14 mouse cellular contexts compared by ENCODE assay signal in the genomic region with DNA sequence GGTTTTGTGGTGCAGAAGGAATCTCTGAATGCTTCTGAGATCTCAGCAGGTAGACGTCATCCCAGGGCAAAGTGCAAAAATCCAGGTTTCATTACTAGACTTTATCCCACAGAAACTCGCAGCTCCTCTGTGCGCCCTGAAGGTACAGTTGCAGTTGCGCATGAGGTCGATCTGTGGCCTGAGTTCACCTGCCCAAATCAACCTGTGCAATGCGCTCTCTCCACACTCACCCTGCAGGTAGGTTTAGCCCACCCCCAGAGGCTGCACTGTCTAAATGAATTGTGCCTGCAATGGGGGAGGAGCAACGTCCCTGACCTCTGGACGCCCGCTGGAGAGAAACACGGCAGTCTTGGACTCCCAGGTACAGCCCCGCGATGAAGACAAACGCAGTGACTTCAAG. TPM values are rescaled to one million over a fixed set of nuclear protein-coding genes. Genes with fewer than 3 reads are reported as not detected.
A peak's percentile ranks its signal among the peaks of the same experiment; 100 is the strongest.
DNase-seq lines count a peak whose midpoint lies in the region; ATAC-seq and TF ChIP-seq lines count a peak whose summit lies in the region.
"Had no signal": no experiment of that assay in that cellular context is flagged by ENCODE, and none has a peak within 500 bp of the region (broad histone marks: within the 10 kb centered on the region; RNA-seq: fewer than 3 reads in every experiment).

No protein-coding gene starts in this region.

- ATAC-seq in neural tube, embryonic 15.5 days (ENCODE audit: low FRiP score), result peak; percentile 28; the same call in 1 of the 2 replicates
- no peak for ATAC-seq in liver, embryonic 11.5 days (replicated peaks; ENCODE audit: low FRiP score)
- ATAC-seq: forebrain, embryonic 14.5 days had no signal

- no peak overlapping the region for H3K9ac ChIP-seq in neural tube, embryonic 15.5 days (replicated peaks)
- H3K9ac ChIP-seq in liver, embryonic 11.5 days (ENCODE audit: low read depth, low read length), result no peak overlapping the region
- H3K9ac ChIP-seq: heart, embryonic 13.5 days; hindbrain, embryonic 12.5 days; limb, embryonic 12.5 days; stomach, embryonic 15.5 days had no signal

- H3K27ac ChIP-seq in neural tube, embryonic 15.5 days (replicated peaks), result no peak overlapping the region
- peak overlapping the region; percentile 92 for H3K27ac ChIP-seq in kidney, adult 2 months (ENCODE audit: insufficient read depth, low read depth, low read length)
- no peak overlapping the region for H3K27ac ChIP-seq in liver, embryonic 11.5 days (ENCODE audit: low read depth, low read length)
- no peak overlapping the region for H3K27ac ChIP-seq in limb, embryonic 10.5 days
- H3K27ac ChIP-seq: heart, embryonic 13.5 days; hindbrain, embryonic 12.5 days; limb, embryonic 12.5 days; stomach, embryonic 15.5 days had no signal

- H3K4me3 ChIP-seq in neural tube, embryonic 15.5 days (replicated peaks), result no peak overlapping the region
- H3K4me3 ChIP-seq in kidney, adult 2 months (ENCODE audit: insufficient read depth, low read depth, low read length), result peak overlapping the region; percentile 50
- no peak overlapping the region for H3K4me3 ChIP-seq in liver, embryonic 11.5 days (ENCODE audit: low read depth, low read length)
- H3K4me3 ChIP-seq in limb, embryonic 10.5 days, result no peak overlapping the region
- H3K4me3 ChIP-seq: heart, embryonic 13.5 days; hindbrain, embryonic 12.5 days; limb, embryonic 12.5 days; stomach, embryonic 15.5 days had no signal

- H3K9me3 ChIP-seq in neural tube, embryonic 15.5 days (replicated peaks), result no peaks in the 10 kb centered on the region
- H3K9me3 ChIP-seq in liver, embryonic 11.5 days (ENCODE audit: control insufficient read depth, low read length), result no peaks in the 10 kb centered on the region
- no peaks in the 10 kb centered on the region for H3K9me3 ChIP-seq in limb, embryonic 10.5 days (replicated peaks)
- H3K9me3 ChIP-seq: heart, embryonic 13.5 days; hindbrain, embryonic 12.5 days; limb, embryonic 12.5 days; stomach, embryonic 15.5 days had no signal

- peak; percentile 33 for TF ChIP-seq POLR2A in kidney, adult 2 months (IDR thresholded peaks at IDR 0.05; ENCODE audit: low read depth, low read length)

- H3K36me3 ChIP-seq in neural tube, embryonic 15.5 days, result no peaks in the 10 kb centered on the region
- H3K36me3 ChIP-seq in kidney, adult 2 months (ENCODE audit: control insufficient read depth, insufficient read depth, low read length), result no peaks in the 10 kb centered on the region
- no peaks in the 10 kb centered on the region for H3K36me3 ChIP-seq in liver, embryonic 11.5 days (ENCODE audit: control insufficient read depth, insufficient read depth, low read length)
- H3K36me3 ChIP-seq in limb, embryonic 10.5 days, result no peaks in the 10 kb centered on the region
- H3K36me3 ChIP-seq: heart, embryonic 13.5 days; hindbrain, embryonic 12.5 days; limb, embryonic 12.5 days; stomach, embryonic 15.5 days had no signal

- no peaks in the 10 kb centered on the region for H3K27me3 ChIP-seq in neural tube, embryonic 15.5 days (replicated peaks)
- H3K27me3 ChIP-seq in kidney, adult 2 months (replicated peaks; ENCODE audit: control insufficient read depth, insufficient read depth, low read length), result no peaks in the 10 kb centered on the region
- H3K27me3 ChIP-seq in liver, embryonic 11.5 days (replicated peaks; ENCODE audit: control insufficient read depth, insufficient read depth, low read length), result no peaks in the 10 kb centered on the region
- no peaks in the 10 kb centered on the region for H3K27me3 ChIP-seq in limb, embryonic 10.5 days (ENCODE audit: low read depth, poor library complexity, severe bottlenecking)
- H3K27me3 ChIP-seq: heart, embryonic 13.5 days; hindbrain, embryonic 12.5 days; limb, embryonic 12.5 days; stomach, embryonic 15.5 days had no signal

- DNase-seq in neural tube, embryonic 10.5 days (ENCODE audit: extremely low spot score, low spot score), result no peak
- peak; percentile 84 for DNase-seq in kidney, adult 2 months
- no peak for DNase-seq in liver, embryonic 11.5 days (ENCODE audit: low spot score)
- no peak for DNase-seq in thymus, postnatal 10 days (ENCODE audit: low spot score in 2 of 2)
- no peak for DNase-seq in urinary bladder, postnatal 14 days (ENCODE audit: low spot score)
- DNase-seq in limb, embryonic 10.5 days (ENCODE audit: low spot score), result no peak
- DNase-seq: cerebellum, adult 11 months; right cerebral cortex, postnatal 4 days had no signal

- no peak for TF ChIP-seq CTCF in kidney, adult 2 months (conservative IDR thresholded peaks at IDR 0.05; ENCODE audit: insufficient read depth, insufficient read length, low read depth, low read length)

- WGBS in neural tube, embryonic 15.5 days, result 84% methylated on average over 13 of the region's 13 CpGs
- WGBS in kidney, adult 2 months, result 41% methylated on average over 13 of the region's 13 CpGs
- 76% methylated on average over 13 of the region's 13 CpGs for WGBS in liver, embryonic 11.5 days
- 76% methylated on average over 13 of the region's 13 CpGs for WGBS in limb, embryonic 10.5 days

- H3K4me1 ChIP-seq in neural tube, embryonic 15.5 days, result no peaks in the 10 kb centered on the region
- peaks cover 5% of the 10 kb centered on the region; the same call in 1 of the 2 replicates for H3K4me1 ChIP-seq in kidney, adult 2 months (ENCODE audit: control insufficient read depth, insufficient read depth, low read length)
- H3K4me1 ChIP-seq in liver, embryonic 11.5 days (replicated peaks; ENCODE audit: control insufficient read depth, insufficient read depth, low read length), result no peaks in the 10 kb centered on the region
- H3K4me1 ChIP-seq in limb, embryonic 10.5 days, result peaks cover 4% of the 10 kb centered on the region
- H3K4me1 ChIP-seq: heart, embryonic 13.5 days; hindbrain, embryonic 12.5 days; limb, embryonic 12.5 days; stomach, embryonic 15.5 days had no signal

- no peak overlapping the region for H3K4me2 ChIP-seq in neural tube, embryonic 15.5 days
- H3K4me2 ChIP-seq in liver, embryonic 11.5 days, result peak overlapping the region; percentile 23
- H3K4me2 ChIP-seq: heart, embryonic 13.5 days; hindbrain, embryonic 12.5 days; limb, embryonic 12.5 days; stomach, embryonic 15.5 days had no signal

RNA-seq across cellular contexts. Expression of gene Slc2a2, which starts 2.1 kb away (rescaled TPM):
- 0.10 and 0.11 TPM in 2 replicates for polyA plus RNA-seq in neural tube, embryonic 15.5 days (2015; fragmentation: Nextera tagmentation; extraction: Ambion mirVana)
- 114 and 127 TPM in 2 replicates for polyA plus RNA-seq in kidney, adult 2 months (2012; rRNA removed)
- 15.4 and 19.5 TPM in 2 replicates for polyA plus RNA-seq in liver, embryonic 11.5 days (2014; fragmentation: Nextera tagmentation; extraction: Ambion mirVana)
- polyA plus RNA-seq in limb, embryonic 10.5 days (2016; fragmentation: Nextera tagmentation; extraction: Ambion mirVana), result not detected in 2 replicates
- polyA plus RNA-seq: forebrain, embryonic 14.5 days; limb, embryonic 12.5 days had no signal

Comparison
In these comparisons a context has a peak if more than half of its experiments do, and no peak if none do; other contexts are left out.
1. RNA of gene Slc2a2, which starts 2.1 kb away (polyA plus RNA-seq): 114 to 127 TPM in kidney, adult 2 months and 15.4 to 19.5 TPM in liver, embryonic 11.5 days; 0.10 to 0.11 TPM in neural tube, embryonic 15.5 days and not detected in limb, embryonic 10.5 days; every median in the first group is over 10 times any median in the second.